Mouse (Mus musculus) MEL-GATA-1-ER (cell line): ENCODE data around the gene Rhcg.

ENCODE experiments used
- DNase-seq: peaks from one replicate; pipeline ENCODE4 v3.0.0-alpha.2; 2012; ENCODE audit warnings: low read depth; ENCODE audit errors: extremely low read depth

Gene Rhcg

GRCm38 (mm10) chr7:79617418-79617817 is at the start of gene Rhcg:
Gene Rhcg (minus strand): TSS chr7:79617657.
- DNase-seq = no peak

GRCm38 (mm10) chr7:79666690-79667089 is 49.2 kb upstream of the Rhcg start:
- DNase-seq = no peak

- no peak for DNase-seq
Measured at GRCm38 (mm10) chr7:79661253-79661890, 43.9 kb upstream of the Rhcg start.

GRCm38 (mm10) chr7:79660291-79661150 is 43.1 kb upstream of the Rhcg start:
- DNase-seq = no peak

- DNase-seq = peak; percentile 98
Measured at GRCm38 (mm10) chr7:79659578-79660290, 42.3 kb upstream of the Rhcg start, which contains the start of gene Ticrr. Gene Ticrr (plus strand): TSS chr7:79660196.

- DNase-seq = no peak
Measured at GRCm38 (mm10) chr7:79654586-79654985, 37.1 kb upstream of the Rhcg start.

GRCm38 (mm10) chr7:79654185-79654584 is 36.7 kb upstream of the Rhcg start:
- no peak for DNase-seq

GRCm38 (mm10) chr7:79649005-79649404 is 31.5 kb upstream of the Rhcg start:
- DNase-seq = no peak

GRCm38 (mm10) chr7:79647233-79647632 is 29.8 kb upstream of the Rhcg start:
- DNase-seq = no peak

GRCm38 (mm10) chr7:79631773-79632348 is 14.4 kb upstream of the Rhcg start:
- DNase-seq = no peak

GRCm38 (mm10) chr7:79628271-79628913 is 10.9 kb upstream of the Rhcg start:
- DNase-seq = no peak

GRCm38 (mm10) chr7:79626170-79626569 is 8.7 kb upstream of the Rhcg start:
- no peak for DNase-seq

- DNase-seq = no peak
Measured at GRCm38 (mm10) chr7:79623086-79623485, 5.6 kb upstream of the Rhcg start.

- peak; percentile 5 for DNase-seq
Measured at GRCm38 (mm10) chr7:79619493-79619892, 2.0 kb upstream of the Rhcg start.

GRCm38 (mm10) chr7:79615941-79616340 is 1.5 kb downstream of the Rhcg start:
- DNase-seq = no peak

GRCm38 (mm10) chr7:79615008-79615407 is 2.4 kb downstream of the Rhcg start:
- no peak for DNase-seq

GRCm38 (mm10) chr7:79613314-79613713 is 4.1 kb downstream of the Rhcg start:
- no peak for DNase-seq

- DNase-seq = peak; percentile 30
Measured at GRCm38 (mm10) chr7:79612783-79613182, 4.7 kb downstream of the Rhcg start.

- no peak for DNase-seq
Measured at GRCm38 (mm10) chr7:79611901-79612300, 5.6 kb downstream of the Rhcg start.

GRCm38 (mm10) chr7:79607263-79607921 is 10.1 kb downstream of the Rhcg start:
- DNase-seq = peak; percentile 17

- peak; percentile 65 for DNase-seq
Measured at GRCm38 (mm10) chr7:79606766-79607165, 10.7 kb downstream of the Rhcg start.
